Mouse (Mus musculus): ENCODE results near the gene Sema6d.

DNA sequence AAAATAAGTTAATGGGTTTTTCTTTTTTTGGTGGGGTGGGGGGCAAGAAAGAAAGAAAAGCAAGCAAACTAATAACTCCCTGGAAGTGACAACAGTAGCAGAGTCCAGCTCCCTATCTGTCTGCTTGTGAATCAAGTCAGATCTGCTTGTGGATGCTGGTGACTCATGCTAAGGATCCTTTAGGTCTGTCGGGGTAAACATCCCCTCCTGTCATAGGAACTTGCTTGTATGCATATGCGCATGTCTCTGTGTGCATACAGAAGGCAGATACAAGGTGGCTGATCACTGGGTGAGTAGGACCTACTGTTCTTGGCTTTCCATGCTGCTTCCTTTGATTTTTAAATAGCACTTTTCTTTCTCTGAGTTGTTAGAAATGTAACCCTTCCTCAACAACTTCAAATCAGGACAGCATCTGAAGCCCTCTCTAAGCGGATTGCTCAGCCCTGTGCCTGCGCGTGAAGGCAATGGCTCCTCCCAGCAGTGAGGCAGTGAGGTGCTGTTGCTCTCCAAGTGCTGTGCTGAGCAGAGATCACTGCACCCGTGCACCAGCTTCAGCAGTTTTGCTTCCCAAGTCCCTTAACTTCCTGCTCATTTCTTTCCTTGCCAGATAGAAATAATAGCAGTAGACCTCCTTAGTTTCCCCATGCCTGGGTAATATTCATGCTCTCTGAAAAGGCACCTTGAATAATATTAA lies 550.9 kb downstream of the Sema6d start:
- no peak for TF ChIP-seq POLR2A (IDR thresholded peaks at IDR 0.05; ENCODE audit: insufficient read depth, low read depth, low read length)
- no peak for TF ChIP-seq CTCF (IDR thresholded peaks at IDR 0.05; ENCODE audit: insufficient read depth, low read depth, low read length)

All from olfactory bulb, adult 2 months (tissue).